Mouse (Mus musculus): ENCODE measurements at regions not wholly inside any gene's neighbourhood (a gene's known extent, or its start where the extent isn't known, plus 50 kb on each side); places are given as distances from the start of the nearest gene placed in this dataset.

GRCm38 (mm10) chr13:107531528-107531927 is 509.6 kb upstream of the Kif2a start:
- H3K4me3 ChIP-seq: no peak overlapping the region
- H3K9ac ChIP-seq: no peak overlapping the region
- H3K27ac ChIP-seq: no peak overlapping the region
- 40% methylated on average over 10 of the region's 10 CpGs for WGBS
- H3K27me3 ChIP-seq: no peaks in the 10 kb centered on the region
- peaks cover 6% of the 10 kb centered on the region for H3K4me1 ChIP-seq
- ATAC-seq (ENCODE audit: borderline replicate concordance, extremely low read depth, low FRiP score, low TSS enrichment): no peak
- H3K36me3 ChIP-seq: no peaks in the 10 kb centered on the region
- no peak overlapping the region for H3K4me2 ChIP-seq
- no peaks in the 10 kb centered on the region for H3K9me3 ChIP-seq

GRCm38 (mm10) chr13:107531026-107531425 is 509.1 kb upstream of the Kif2a start:
- 38% methylated on average over 8 of the region's 8 CpGs for WGBS
- peak overlapping the region; percentile 19; the same call in 1 of the 2 replicates for H3K4me2 ChIP-seq

DNA sequence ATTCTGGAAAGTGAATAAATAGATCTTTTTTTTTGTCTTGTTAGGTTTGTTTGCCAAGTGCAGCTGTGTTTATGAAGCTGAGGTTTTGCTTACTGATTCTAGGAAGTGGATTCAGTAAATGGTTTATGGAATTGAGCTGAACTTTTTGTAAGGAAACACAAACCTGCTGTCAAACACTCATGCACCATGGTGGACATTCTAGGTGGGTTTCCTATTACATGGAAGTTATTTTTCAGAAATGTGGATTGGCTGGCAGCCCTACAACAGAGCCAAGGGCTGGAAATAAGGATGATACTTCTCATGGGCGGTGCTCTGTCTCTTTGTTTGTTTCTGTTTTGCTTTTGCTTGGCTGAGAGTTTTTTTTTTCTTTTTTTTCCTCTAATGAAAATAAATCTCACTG is 508.5 kb upstream of the Kif2a start:
- Histone ChIP-seq H3K9me3 (no peaks in the 10 kb centered on the region), H3K27ac (no peak overlapping the region), H3K4me3 (no peak overlapping the region), H3K27me3 (no peaks in the 10 kb centered on the region), H3K4me1 (peaks cover 6% of the 10 kb centered on the region), H3K36me3 (no peaks in the 10 kb centered on the region), H3K4me2 (no peak overlapping the region), H3K9ac (no peak overlapping the region)
- no peak; the same call in 1 of the 2 replicates for ATAC-seq (ENCODE audit: borderline replicate concordance, extremely low read depth, low FRiP score, low TSS enrichment)
- 49% methylated on average over 1 of the region's 1 CpGs for WGBS

More at GRCm38 (mm10) chr13:107531026-107531425, 509.1 kb upstream of the Kif2a start:
- H3K4me3 ChIP-seq: no peak overlapping the region
- H3K4me1 ChIP-seq: peaks cover 6% of the 10 kb centered on the region
- H3K9ac ChIP-seq: no peak overlapping the region
- ATAC-seq (ENCODE audit: borderline replicate concordance, extremely low read depth, low FRiP score, low TSS enrichment): no peak
- H3K27me3 ChIP-seq: no peaks in the 10 kb centered on the region
- H3K9me3 ChIP-seq: no peaks in the 10 kb centered on the region
- H3K36me3 ChIP-seq: no peaks in the 10 kb centered on the region
- H3K27ac ChIP-seq: 0 out of 2 replicates have a peak overlapping the region, but pooled peaks have one; percentile 13

GRCm38 (mm10) chr13:107528724-107529456 is 507.0 kb upstream of the Kif2a start:
- Histone ChIP-seq H3K9ac (no peak overlapping the region), H3K9me3 (no peaks in the 10 kb centered on the region), H3K4me3 (no peak overlapping the region), H3K36me3 (no peaks in the 10 kb centered on the region), H3K4me1 (peaks cover 6% of the 10 kb centered on the region), H3K4me2 (no peak overlapping the region), H3K27ac (no peak overlapping the region; the same call in 1 of the 2 replicates), H3K27me3 (no peaks in the 10 kb centered on the region)
- 35% methylated on average over 15 of the region's 15 CpGs for WGBS
- peak; percentile 52; the same call in 1 of the 2 replicates for ATAC-seq (ENCODE audit: borderline replicate concordance, extremely low read depth, low FRiP score, low TSS enrichment)

DNA sequence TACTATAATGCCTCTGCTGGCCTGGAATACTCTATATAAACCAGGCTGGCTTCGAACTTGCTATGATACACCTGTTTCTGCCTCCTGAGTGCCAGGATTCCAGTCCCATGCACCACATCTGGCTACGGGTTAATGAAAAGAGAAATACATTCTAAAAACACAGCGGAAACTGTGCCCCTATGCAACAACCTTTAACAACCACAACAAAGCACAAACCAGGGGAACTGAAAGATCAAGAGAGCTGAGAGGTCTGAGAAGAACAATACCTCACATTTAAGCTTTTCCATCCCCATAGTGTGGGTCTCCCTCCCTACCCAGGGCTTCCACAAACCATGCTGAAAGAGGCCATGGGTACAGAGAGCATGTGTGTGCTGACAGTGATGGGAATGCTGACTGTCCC is 501.0 kb upstream of the Kif2a start:
- Histone ChIP-seq H3K9ac (no peak overlapping the region), H3K36me3 (no peaks in the 10 kb centered on the region), H3K9me3 (no peaks in the 10 kb centered on the region), H3K4me3 (no peak overlapping the region), H3K27me3 (no peaks in the 10 kb centered on the region), H3K4me2 (no peak overlapping the region), H3K4me1 (no peaks in the 10 kb centered on the region), H3K27ac (no peak overlapping the region)
- no peak for ATAC-seq (ENCODE audit: borderline replicate concordance, extremely low read depth, low FRiP score, low TSS enrichment)
- 84% methylated on average over 3 of the region's 3 CpGs for WGBS

DNA sequence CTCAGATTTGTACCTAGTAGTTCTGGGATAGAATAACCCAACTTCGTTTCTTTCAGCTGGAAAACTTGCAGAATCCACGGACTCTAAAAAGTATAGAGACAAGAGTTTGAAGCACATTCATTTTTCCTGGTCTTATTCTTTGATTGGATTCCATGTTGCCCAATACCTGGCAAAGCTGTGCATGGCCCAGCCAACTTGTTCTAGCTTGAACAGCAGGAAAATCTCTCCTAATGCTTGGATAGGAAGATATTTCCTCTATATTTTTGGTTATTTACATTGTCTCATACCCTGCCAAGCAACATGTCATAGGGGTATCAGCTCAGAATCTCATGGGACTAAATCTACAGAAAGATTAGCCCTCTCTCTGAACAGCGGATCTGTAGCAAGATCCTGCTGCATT is 492.3 kb upstream of the Kif2a start:
- no peaks in the 10 kb centered on the region for H3K9me3 ChIP-seq
- no peak overlapping the region for H3K4me2 ChIP-seq
- no peaks in the 10 kb centered on the region for H3K27me3 ChIP-seq
- no peaks in the 10 kb centered on the region for H3K36me3 ChIP-seq
- H3K27ac ChIP-seq: no peak overlapping the region
- H3K4me1 ChIP-seq: no peaks in the 10 kb centered on the region
- no peak overlapping the region for H3K4me3 ChIP-seq
- ATAC-seq (ENCODE audit: borderline replicate concordance, extremely low read depth, low FRiP score, low TSS enrichment): peak; percentile 14; the same call in 1 of the 2 replicates
- no peak overlapping the region for H3K9ac ChIP-seq
- 70% methylated on average over 3 of the region's 3 CpGs for WGBS

DNA sequence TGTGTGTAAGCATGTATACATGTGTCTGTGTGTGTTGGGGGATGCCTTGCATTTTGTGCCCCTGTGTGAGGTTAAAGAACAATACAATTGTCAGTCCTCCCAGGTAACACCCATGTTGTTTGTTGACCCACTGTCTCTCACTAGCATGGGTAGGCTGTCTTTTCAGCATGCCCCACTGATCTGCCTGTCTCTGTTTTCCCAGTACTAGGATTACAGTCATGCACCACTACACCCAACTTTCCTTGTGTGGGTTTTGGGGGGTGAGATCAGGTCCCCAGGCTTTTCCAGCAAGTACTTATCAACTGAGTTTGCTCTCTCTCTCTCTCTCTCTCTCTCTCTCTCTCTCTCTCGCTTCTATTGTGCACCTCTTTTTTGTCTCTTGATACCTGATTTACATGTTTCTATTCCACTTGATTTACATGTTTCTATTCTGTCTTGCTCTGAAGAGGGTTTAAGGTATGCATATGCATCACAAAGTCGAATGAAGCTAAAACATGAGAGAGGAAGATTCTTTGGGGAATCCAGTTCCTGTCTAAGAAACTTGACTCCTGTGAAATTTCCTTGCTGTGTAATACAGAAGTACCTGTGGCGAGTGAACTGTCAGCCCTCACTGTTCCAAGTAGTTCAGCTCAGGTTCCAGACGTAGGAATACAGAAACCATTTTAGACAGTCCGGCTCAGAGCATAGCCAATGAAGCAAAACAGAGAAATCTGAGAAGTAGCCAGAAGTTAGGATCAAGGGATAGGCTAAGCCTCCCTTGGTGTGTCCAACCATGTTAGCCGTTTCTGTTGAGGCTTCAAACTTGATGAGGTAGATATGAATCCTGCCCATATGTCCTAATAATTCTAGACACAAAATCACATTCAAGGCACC is 491.6 kb upstream of the Kif2a start:
- no peak overlapping the region for H3K4me2 ChIP-seq
- no peak overlapping the region for H3K4me3 ChIP-seq
- WGBS: 59% methylated on average over 6 of the region's 6 CpGs
- H3K4me1 ChIP-seq: no peaks in the 10 kb centered on the region
- ATAC-seq (ENCODE audit: borderline replicate concordance, extremely low read depth, low FRiP score, low TSS enrichment): no peak
- H3K9ac ChIP-seq: no peak overlapping the region
- H3K27me3 ChIP-seq: no peaks in the 10 kb centered on the region
- no peak overlapping the region for H3K27ac ChIP-seq
- no peaks in the 10 kb centered on the region for H3K36me3 ChIP-seq
- H3K9me3 ChIP-seq: no peaks in the 10 kb centered on the region

DNA sequence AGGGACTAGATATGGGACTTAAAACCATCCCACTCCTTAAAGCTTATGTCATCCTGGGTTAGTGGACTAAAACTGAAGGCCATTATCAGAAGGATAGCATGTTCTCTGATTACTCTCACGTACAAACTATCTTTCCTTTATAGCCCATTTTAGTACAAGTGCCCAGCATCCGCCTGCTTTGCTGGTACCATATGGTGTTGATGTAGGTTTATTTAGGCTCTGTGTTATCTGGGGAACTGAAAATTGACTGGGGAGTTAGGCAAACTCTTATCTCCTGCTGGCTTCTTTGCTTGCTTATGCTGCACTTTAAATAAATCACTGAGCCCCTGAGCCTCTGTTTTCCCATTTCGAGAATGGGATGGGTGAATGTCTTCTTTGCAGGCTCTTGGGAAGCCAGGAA is 485.4 kb upstream of the Kif2a start:
- Histone ChIP-seq H3K4me2 (no peak overlapping the region), H3K4me3 (no peak overlapping the region), H3K27ac (no peak overlapping the region), H3K9me3 (no peaks in the 10 kb centered on the region), H3K36me3 (no peaks in the 10 kb centered on the region), H3K4me1 (no peaks in the 10 kb centered on the region), H3K27me3 (no peaks in the 10 kb centered on the region), H3K9ac (no peak overlapping the region)
- no peak for ATAC-seq (ENCODE audit: borderline replicate concordance, extremely low read depth, low FRiP score, low TSS enrichment)
- WGBS: 29% methylated on average over 3 of the region's 3 CpGs

DNA sequence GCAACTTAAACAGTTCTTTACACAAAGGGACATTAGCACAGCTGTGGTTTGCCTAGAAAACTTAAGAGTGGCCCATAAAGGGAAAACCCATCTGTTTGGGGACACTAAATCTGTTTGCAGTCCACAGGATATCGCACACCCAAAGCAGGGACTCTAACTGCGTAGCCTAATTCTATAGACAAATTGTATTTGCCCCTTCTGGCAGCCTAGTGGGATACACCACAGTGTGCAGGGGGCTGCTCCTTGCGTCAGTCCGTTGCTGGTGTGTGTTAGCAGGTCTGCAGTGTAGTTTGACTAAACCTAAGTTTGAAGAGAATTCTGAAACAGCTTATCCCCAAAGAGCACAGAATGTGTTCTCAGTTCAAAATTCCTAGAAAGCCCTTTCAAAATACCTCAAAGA is 484.9 kb upstream of the Kif2a start:
- WGBS: 54% methylated on average over 4 of the region's 4 CpGs
- Histone ChIP-seq H3K4me3 (no peak overlapping the region), H3K27ac (no peak overlapping the region), H3K27me3 (no peaks in the 10 kb centered on the region), H3K36me3 (no peaks in the 10 kb centered on the region), H3K9ac (no peak overlapping the region), H3K4me1 (no peaks in the 10 kb centered on the region), H3K4me2 (no peak overlapping the region), H3K9me3 (no peaks in the 10 kb centered on the region)
- ATAC-seq (ENCODE audit: borderline replicate concordance, extremely low read depth, low FRiP score, low TSS enrichment): no peak

GRCm38 (mm10) chr13:107505318-107505717 is 483.4 kb upstream of the Kif2a start:
- H3K27me3 ChIP-seq: no peaks in the 10 kb centered on the region
- H3K36me3 ChIP-seq: no peaks in the 10 kb centered on the region
- H3K9me3 ChIP-seq: no peaks in the 10 kb centered on the region
- H3K4me3 ChIP-seq: no peak overlapping the region
- ATAC-seq (ENCODE audit: borderline replicate concordance, extremely low read depth, low FRiP score, low TSS enrichment): no peak
- no peak overlapping the region for H3K27ac ChIP-seq
- no peak overlapping the region for H3K9ac ChIP-seq
- no peaks in the 10 kb centered on the region for H3K4me1 ChIP-seq
- H3K4me2 ChIP-seq: no peak overlapping the region

GRCm38 (mm10) chr13:107502261-107502660 is 480.3 kb upstream of the Kif2a start:
- WGBS: 32% methylated on average over 7 of the region's 7 CpGs
- H3K9ac ChIP-seq: no peak overlapping the region
- no peaks in the 10 kb centered on the region for H3K4me1 ChIP-seq

More at GRCm38 (mm10) chr13:107502261-107502660, 480.3 kb upstream of the Kif2a start:
- Histone ChIP-seq H3K36me3 (no peaks in the 10 kb centered on the region), H3K27ac (no peak overlapping the region), H3K27me3 (no peaks in the 10 kb centered on the region), H3K4me2 (no peak overlapping the region), H3K4me3 (no peak overlapping the region), H3K9me3 (no peaks in the 10 kb centered on the region)
- ATAC-seq (ENCODE audit: borderline replicate concordance, extremely low read depth, low FRiP score, low TSS enrichment): no peak

Data from lung, embryonic 15.5 days (tissue).